Comparison of ENCODE assay signal across 8 mouse cellular contexts in the genomic region with DNA sequence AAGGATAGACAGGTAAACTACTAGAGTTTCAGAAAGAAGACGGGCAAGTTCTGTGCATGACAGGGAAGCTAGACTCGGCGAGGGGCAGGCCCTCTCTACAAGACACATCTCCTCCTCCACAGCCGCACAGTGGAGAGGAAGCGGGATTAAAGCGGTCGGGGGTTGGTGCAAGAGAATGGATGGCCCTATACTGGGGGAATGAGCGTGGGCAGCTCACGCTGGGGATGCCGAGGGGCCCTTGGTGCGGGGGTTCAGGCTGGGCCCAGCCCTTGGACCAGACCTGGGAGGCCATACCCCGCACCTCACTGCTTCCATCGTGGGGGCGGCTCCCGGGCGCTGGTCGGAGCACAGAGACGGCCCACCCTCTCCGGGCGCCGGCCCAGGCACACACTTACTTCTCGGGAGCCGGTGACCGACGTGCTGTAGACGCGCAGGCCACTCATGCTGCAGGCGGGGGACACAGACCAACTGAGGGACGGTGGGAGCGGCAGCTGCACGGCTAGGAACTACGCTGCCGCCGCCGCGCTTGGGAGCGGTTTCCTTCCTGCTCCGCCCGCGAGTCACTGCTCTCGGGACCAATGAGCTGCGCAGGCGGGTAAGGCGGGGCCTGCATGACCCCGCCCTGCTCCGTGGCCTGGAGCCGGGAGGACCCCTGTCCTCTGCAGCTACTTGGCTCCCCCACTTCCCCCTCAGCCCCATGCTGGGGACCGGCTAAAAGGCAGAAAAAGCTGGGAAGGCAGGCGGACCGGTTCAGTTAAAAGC. TPM values are rescaled to one million over a fixed set of nuclear protein-coding genes. Genes with fewer than 3 reads are reported as not detected.
A peak's percentile ranks its signal among the peaks of the same experiment; 100 is the strongest.
DNase-seq lines count a peak whose midpoint lies in the region; ATAC-seq and TF ChIP-seq lines count a peak whose summit lies in the region.

TSS of gene Sh3bgrl3 (minus strand) at position 569 of the 762 bp plus-strand sequence.

- H3K4me2 ChIP-seq in limb, embryonic 13.5 days (replicated peaks): peak within 1 kb of the TSS; percentile 83
- peak within 1 kb of the TSS; percentile 91 for H3K4me2 ChIP-seq in midbrain, embryonic 15.5 days

- no peaks in the 10 kb centered on the region for H3K27me3 ChIP-seq in limb, embryonic 13.5 days
- H3K27me3 ChIP-seq in midbrain, embryonic 15.5 days (replicated peaks): no peaks in the 10 kb centered on the region
- no peaks in the 10 kb centered on the region for H3K27me3 ChIP-seq in spleen, adult 2 months (ENCODE audit: control insufficient read depth, insufficient read depth, low read length)

- peak within 1 kb of the TSS; percentile 62 for H3K4me3 ChIP-seq in embryonic fibroblast, embryonic 13.5 days (ENCODE audit: insufficient read depth, low read length)
- H3K4me3 ChIP-seq in limb, embryonic 13.5 days: peak within 1 kb of the TSS; percentile 87
- peak within 1 kb of the TSS; percentile 88 for H3K4me3 ChIP-seq in midbrain, embryonic 15.5 days
- peak within 1 kb of the TSS; percentile 92 for H3K4me3 ChIP-seq in spleen, adult 2 months (ENCODE audit: extremely low read depth, insufficient read depth, insufficient read length)

- peak within 1 kb of the TSS; percentile 29; the same call in 1 of the 2 replicates for H3K27ac ChIP-seq in embryonic fibroblast, embryonic 13.5 days (ENCODE audit: insufficient read depth, low read length)
- H3K27ac ChIP-seq in limb, embryonic 13.5 days: peak within 1 kb of the TSS; percentile 90
- peak within 1 kb of the TSS; percentile 80 for H3K27ac ChIP-seq in midbrain, embryonic 15.5 days
- peak within 1 kb of the TSS; percentile 94 for H3K27ac ChIP-seq in spleen, adult 2 months (ENCODE audit: insufficient read depth, low read length)

- peaks cover 31% of the 10 kb centered on the region for H3K36me3 ChIP-seq in limb, embryonic 13.5 days
- no peaks in the 10 kb centered on the region for H3K36me3 ChIP-seq in midbrain, embryonic 15.5 days (replicated peaks)
- H3K36me3 ChIP-seq in spleen, adult 2 months (ENCODE audit: control insufficient read depth, insufficient read depth, low read length): peaks cover 17% of the 10 kb centered on the region

- WGBS in limb, embryonic 13.5 days: under 1% methylated on average over 50 of the region's 50 CpGs
- under 1% methylated on average over 50 of the region's 50 CpGs for WGBS in midbrain, embryonic 15.5 days
- WGBS in spleen, adult 2 months: under 1% methylated on average over 50 of the region's 50 CpGs

- H3K9ac ChIP-seq in limb, embryonic 13.5 days: peak within 1 kb of the TSS; percentile 93
- peak within 1 kb of the TSS; percentile 95 for H3K9ac ChIP-seq in midbrain, embryonic 15.5 days

- TF ChIP-seq POLR2A in embryonic fibroblast, embryonic 13.5 days (IDR thresholded peaks at IDR 0.05; ENCODE audit: low read depth, low read length): peak; percentile 96
- peak; percentile 95 for TF ChIP-seq POLR2A in spleen, adult 2 months (IDR thresholded peaks at IDR 0.05; ENCODE audit: low read depth, low read length)

- peaks cover 2% of the 10 kb centered on the region; the same call in 1 of the 2 replicates for H3K4me1 ChIP-seq in embryonic fibroblast, embryonic 13.5 days (ENCODE audit: control insufficient read depth, insufficient read depth, low read length)
- H3K4me1 ChIP-seq in limb, embryonic 13.5 days: peaks cover 36% of the 10 kb centered on the region
- peaks cover 29% of the 10 kb centered on the region for H3K4me1 ChIP-seq in midbrain, embryonic 15.5 days
- H3K4me1 ChIP-seq in spleen, adult 2 months (ENCODE audit: control insufficient read depth, insufficient read depth, insufficient read length): peaks cover 26% of the 10 kb centered on the region

- H3K9me3 ChIP-seq in limb, embryonic 13.5 days: no peaks in the 10 kb centered on the region
- no peaks in the 10 kb centered on the region for H3K9me3 ChIP-seq in midbrain, embryonic 15.5 days

- peak; percentile 84 to 85 for DNase-seq in B cell, adult 2 months
- peak; percentile 95 for DNase-seq in brain, adult 2 months (ENCODE audit: low read depth, low spot score)
- peak; percentile 88 to 92 for DNase-seq in heart, adult 9 months (ENCODE audit: low spot score in 2 of 2)
- DNase-seq in kidney, adult 9 months: peak; percentile 87
- DNase-seq in spleen, adult 2 months (ENCODE audit: low read depth in 1 of 2, low spot score in 2 of 2): peak in 1 of 2 experiments; percentile 91

- ATAC-seq in limb, embryonic 13.5 days (ENCODE audit: low FRiP score, low read depth): peak; percentile 95
- ATAC-seq in midbrain, embryonic 15.5 days (replicated peaks): peak; percentile 94

- no peak for TF ChIP-seq CTCF in embryonic fibroblast, embryonic 13.5 days (IDR thresholded peaks at IDR 0.05; ENCODE audit: borderline replicate concordance, insufficient read depth, low read length)
- no peak for TF ChIP-seq CTCF in spleen, adult 2 months (IDR thresholded peaks at IDR 0.05; ENCODE audit: extremely low read depth, insufficient read depth, insufficient read length, insufficient replicate concordance)

RNA-seq across cellular contexts. Expression of gene Sh3bgrl3, which starts in this region (rescaled TPM):
- polyA plus RNA-seq in embryonic fibroblast, embryonic 13.5 days (2011; ENCODE audit: insufficient read length, low read depth, missing spikeins): 317 and 335 TPM in 2 replicates
- 420 and 444 TPM in 2 replicates for polyA plus RNA-seq in limb, embryonic 13.5 days (2015; fragmentation: Nextera tagmentation; extraction: Ambion mirVana)
- 386 and 393 TPM in 2 replicates for polyA plus RNA-seq in midbrain, embryonic 15.5 days (2015; fragmentation: Nextera tagmentation; extraction: Ambion mirVana)
- polyA plus RNA-seq in spleen, adult 2 months (2012; rRNA removed): 1,465 and 2,211 TPM in 2 replicates

Comparison
In these comparisons a context has a peak if more than half of its experiments do, and no peak if none do; other contexts are left out.
1. H3K27ac ChIP-seq: peak in every context shown above with its lines; median percentile 94 in spleen, adult 2 months; 90 in limb, embryonic 13.5 days; 80 in midbrain, embryonic 15.5 days; 29 in embryonic fibroblast, embryonic 13.5 days.